Comparison of ENCODE assay signal across 9 mouse cellular contexts in the genomic region with DNA sequence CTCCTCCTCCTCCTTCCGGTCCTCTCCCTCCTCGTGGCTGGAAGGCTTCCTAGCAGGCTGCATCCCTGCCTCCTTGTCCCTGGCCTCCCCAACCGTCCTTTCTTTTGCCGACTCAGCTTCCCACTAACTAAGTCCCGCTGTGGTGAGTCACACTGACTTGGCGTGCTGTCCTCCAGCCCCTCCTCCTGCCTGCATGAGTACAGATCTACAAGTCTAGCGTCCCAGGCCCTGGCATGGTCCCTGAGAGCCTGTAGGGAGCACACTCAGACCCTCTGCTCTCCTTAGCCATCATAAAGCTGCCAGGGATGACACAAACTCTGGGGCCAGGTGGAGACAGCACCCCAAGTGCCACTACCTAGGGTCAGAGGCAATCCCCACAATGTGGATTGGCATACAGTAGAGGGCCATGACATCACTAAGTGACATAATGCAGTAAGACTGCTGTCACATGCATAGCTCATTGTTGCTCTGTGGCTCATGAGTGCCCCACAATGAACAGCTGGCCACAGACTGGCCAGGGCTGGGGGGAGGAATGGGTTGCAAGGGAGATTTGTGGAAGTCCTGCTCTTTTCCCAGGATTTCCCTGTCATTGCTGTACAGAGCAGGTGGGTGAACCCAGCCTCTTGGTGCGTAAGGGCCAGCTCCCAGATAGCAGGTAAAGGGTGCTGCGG. TPM values are rescaled to one million over a fixed set of nuclear protein-coding genes. Genes with fewer than 3 reads are reported as not detected.
DNase-seq lines count a peak whose midpoint lies in the region; ATAC-seq and TF ChIP-seq lines count a peak whose summit lies in the region.
"Had no signal": no experiment of that assay in that cellular context is flagged by ENCODE, and none has a peak within 500 bp of the region (broad histone marks: within the 10 kb centered on the region; RNA-seq: fewer than 3 reads in every experiment).

No protein-coding gene starts in this region.

- H3K27ac ChIP-seq in forebrain, embryonic 14.5 days (ENCODE audit: low read depth, low read length), result no peak overlapping the region
- H3K27ac ChIP-seq in forebrain, embryonic 15.5 days (replicated peaks), result no peak overlapping the region
- peak overlapping the region; percentile 25; the same call in 1 of the 2 replicates for H3K27ac ChIP-seq in heart, postnatal 0 days (ENCODE audit: low read depth)

- no peaks in the 10 kb centered on the region for H3K9me3 ChIP-seq in forebrain, embryonic 14.5 days (replicated peaks; ENCODE audit: control insufficient read depth, low read length)
- no peaks in the 10 kb centered on the region for H3K9me3 ChIP-seq in forebrain, embryonic 15.5 days
- no peaks in the 10 kb centered on the region for H3K9me3 ChIP-seq in heart, postnatal 0 days (replicated peaks; ENCODE audit: control insufficient read depth, low read length)

- H3K36me3 ChIP-seq in forebrain, embryonic 14.5 days (ENCODE audit: control insufficient read depth, insufficient read depth, low read length), result no peaks in the 10 kb centered on the region
- H3K36me3 ChIP-seq in forebrain, embryonic 15.5 days, result no peaks in the 10 kb centered on the region
- peaks cover under 1% of the 10 kb centered on the region; the same call in 1 of the 2 replicates for H3K36me3 ChIP-seq in heart, postnatal 0 days (replicated peaks; ENCODE audit: control insufficient read depth, insufficient read depth, low read length)

- H3K4me3 ChIP-seq in forebrain, embryonic 14.5 days (ENCODE audit: low read depth, low read length), result no peak overlapping the region
- H3K4me3 ChIP-seq in forebrain, embryonic 15.5 days, result no peak overlapping the region
- H3K4me3 ChIP-seq in heart, postnatal 0 days (ENCODE audit: low read depth, low read length), result no peak overlapping the region

- H3K27me3 ChIP-seq in forebrain, embryonic 14.5 days (replicated peaks; ENCODE audit: control insufficient read depth, insufficient read depth, low read length), result no peaks in the 10 kb centered on the region
- no peaks in the 10 kb centered on the region for H3K27me3 ChIP-seq in forebrain, embryonic 15.5 days
- H3K27me3 ChIP-seq in heart, postnatal 0 days (ENCODE audit: control insufficient read depth, insufficient read depth, low read length), result no peaks in the 10 kb centered on the region

- H3K9ac ChIP-seq in forebrain, embryonic 14.5 days (ENCODE audit: low read length), result no peak overlapping the region
- H3K9ac ChIP-seq in forebrain, embryonic 15.5 days (replicated peaks), result no peak overlapping the region
- H3K9ac ChIP-seq in heart, postnatal 0 days (replicated peaks; ENCODE audit: low read depth, low read length), result no peak overlapping the region

- 72% methylated on average over 9 of the region's 9 CpGs for WGBS in forebrain, embryonic 14.5 days
- WGBS in forebrain, embryonic 15.5 days, result 62% methylated on average over 9 of the region's 9 CpGs
- WGBS in heart, postnatal 0 days, result 44% methylated on average over 9 of the region's 9 CpGs

- no peak for TF ChIP-seq EP300 in heart, postnatal 0 days (IDR thresholded peaks at IDR 0.05; ENCODE audit: low read depth)

- no peak overlapping the region for H3K4me2 ChIP-seq in forebrain, embryonic 14.5 days (ENCODE audit: low read length)
- no peak overlapping the region for H3K4me2 ChIP-seq in forebrain, embryonic 15.5 days (replicated peaks)
- no peak overlapping the region for H3K4me2 ChIP-seq in heart, postnatal 0 days (ENCODE audit: low read depth, low read length)

- no peaks in the 10 kb centered on the region for H3K4me1 ChIP-seq in forebrain, embryonic 14.5 days (ENCODE audit: control insufficient read depth, insufficient read depth, low read length)
- no peaks in the 10 kb centered on the region for H3K4me1 ChIP-seq in forebrain, embryonic 15.5 days
- H3K4me1 ChIP-seq in heart, postnatal 0 days (ENCODE audit: control insufficient read depth, insufficient read depth), result 0 out of 2 replicates have a peak, but pooled peaks cover 4% of the 10 kb centered on the region

- TF ChIP-seq CTCF in heart, postnatal 0 days (IDR thresholded peaks at IDR 0.05; ENCODE audit: low read depth), result no peak

- DNase-seq in forebrain, embryonic 14.5 days (ENCODE audit: low spot score), result no peak
- peak; percentile 29 to 32 for DNase-seq in right cerebral cortex, adult 2 months (ENCODE audit: low spot score in 2 of 2)
- DNase-seq in right cerebral cortex, postnatal 10 days (ENCODE audit: low spot score in 2 of 2), result no peak
- peak; percentile 48 for DNase-seq in heart, postnatal 0 days (ENCODE audit: low spot score)
- DNase-seq in lung, postnatal 4 days, result peak; percentile 20 to 57
- DNase-seq in embryo, embryonic 11 days, result no peak
- DNase-seq in embryo, embryonic 10.5 days (ENCODE audit: low spot score), result no peak

- 0 out of 2 replicates have a peak, but pooled peaks have one; percentile 21 for ATAC-seq in forebrain, embryonic 14.5 days
- no peak for ATAC-seq in forebrain, embryonic 15.5 days (replicated peaks)
- ATAC-seq in heart, postnatal 0 days (ENCODE audit: insufficient read depth, low read depth), result peak; percentile 63

RNA-seq across cellular contexts. Expression of gene Orm1, which starts 28.1 kb away (rescaled TPM):
- not detected in 2 replicates for polyA plus RNA-seq in forebrain, embryonic 14.5 days (2014; fragmentation: Nextera tagmentation; extraction: Ambion mirVana)
- polyA plus RNA-seq in forebrain, embryonic 15.5 days (2015; fragmentation: Nextera tagmentation; extraction: Ambion mirVana), result not detected in 2 replicates
- not detected in 2 replicates for total RNA-seq in heart, postnatal 0 days (2014; rRNA removed; ENCODE audit: low replicate concordance)
- polyA plus RNA-seq in heart, postnatal 0 days (2015; fragmentation: Nextera tagmentation; extraction: Ambion mirVana), result not detected in 2 replicates
- total RNA-seq: left cerebral cortex, postnatal 25 days had no signal

RNA-seq across cellular contexts. Expression of gene Orm3, which starts 39.8 kb away (rescaled TPM):
- not detected in 2 replicates for polyA plus RNA-seq in forebrain, embryonic 14.5 days (2014; fragmentation: Nextera tagmentation; extraction: Ambion mirVana)
- polyA plus RNA-seq in forebrain, embryonic 15.5 days (2015; fragmentation: Nextera tagmentation; extraction: Ambion mirVana), result not detected in 2 replicates
- not detected in 2 replicates for total RNA-seq in heart, postnatal 0 days (2014; rRNA removed; ENCODE audit: low replicate concordance)
- not detected in 2 replicates for polyA plus RNA-seq in heart, postnatal 0 days (2015; fragmentation: Nextera tagmentation; extraction: Ambion mirVana)
- total RNA-seq: left cerebral cortex, postnatal 25 days had no signal

RNA-seq across cellular contexts. Expression of gene Orm2, which starts 46.0 kb away (rescaled TPM):
- polyA plus RNA-seq in forebrain, embryonic 14.5 days (2014; fragmentation: Nextera tagmentation; extraction: Ambion mirVana), result not detected in 2 replicates
- polyA plus RNA-seq in forebrain, embryonic 15.5 days (2015; fragmentation: Nextera tagmentation; extraction: Ambion mirVana), result not detected in 2 replicates
- not detected in 2 replicates for total RNA-seq in heart, postnatal 0 days (2014; rRNA removed; ENCODE audit: low replicate concordance)
- polyA plus RNA-seq in heart, postnatal 0 days (2015; fragmentation: Nextera tagmentation; extraction: Ambion mirVana), result not detected in 2 replicates
- total RNA-seq: left cerebral cortex, postnatal 25 days had no signal

Comparison
In these comparisons a context has a peak if more than half of its experiments do, and no peak if none do; other contexts are left out.
1. DNase-seq: peak in right cerebral cortex, adult 2 months (2 of 2), heart, postnatal 0 days (single experiment) and lung, postnatal 4 days (2 of 2); none in forebrain, embryonic 14.5 days (single experiment), right cerebral cortex, postnatal 10 days (0 of 2), embryo, embryonic 11 days (single experiment) and embryo, embryonic 10.5 days (single experiment).